Mouse (Mus musculus) layer of hippocampus, adult 9-11 months (tissue): ENCODE measurements around the gene Rasal1.

Source experiments
- DNase-seq: peaks from one replicate; pipeline ENCODE4 v3.0.0; 2022

Rasal1 gene

GRCm38 (mm10) chr5:120622198-120622851, 26.3 kb upstream of the Rasal1 start:
- no peak for DNase-seq

- DNase-seq: no peak
These were observed 24.2 kb upstream of the Rasal1 start for GRCm38 (mm10) chr5:120624427-120624826.

- no peak for DNase-seq
These were observed 22.2 kb upstream of the Rasal1 start for GRCm38 (mm10) chr5:120626399-120626798.

GRCm38 (mm10) chr5:120627515-120628300, 20.9 kb upstream of the Rasal1 start:
- DNase-seq: no peak

GRCm38 (mm10) chr5:120628624-120629023, 20.0 kb upstream of the Rasal1 start:
- DNase-seq: no peak

GRCm38 (mm10) chr5:120631128-120631527, 17.5 kb upstream of the Rasal1 start:
- no peak for DNase-seq

GRCm38 (mm10) chr5:120631892-120632291, 16.7 kb upstream of the Rasal1 start:
- no peak for DNase-seq

GRCm38 (mm10) chr5:120634131-120634530, 14.5 kb upstream of the Rasal1 start, which contains the start of gene Cfap73:
Gene Cfap73, minus strand, starts transcription at chr5:120634235.
- DNase-seq: no peak

- DNase-seq: no peak
These were observed 13.8 kb upstream of the Rasal1 start for GRCm38 (mm10) chr5:120634860-120635259.

- DNase-seq: no peak
These were observed 13.0 kb upstream of the Rasal1 start for GRCm38 (mm10) chr5:120635633-120636032.

- no peak for DNase-seq
These were observed 8.5 kb upstream of the Rasal1 start for GRCm38 (mm10) chr5:120640094-120640493.

GRCm38 (mm10) chr5:120643365-120644085, 5.1 kb upstream of the Rasal1 start:
- peak; percentile 77 for DNase-seq

GRCm38 (mm10) chr5:120644227-120644626, 4.4 kb upstream of the Rasal1 start:
- DNase-seq: no peak

- no peak for DNase-seq
These were observed 2.8 kb upstream of the Rasal1 start for GRCm38 (mm10) chr5:120645851-120646250.

GRCm38 (mm10) chr5:120647361-120647760, 1.3 kb upstream of the Rasal1 start:
- no peak for DNase-seq

GRCm38 (mm10) chr5:120647814-120648491, 659 bp upstream of the Rasal1 start:
- DNase-seq: peak; percentile 61

- no peak for DNase-seq
These were observed 842 bp downstream of the Rasal1 start for GRCm38 (mm10) chr5:120649374-120649933.

- DNase-seq: no peak
These were observed 1.3 kb downstream of the Rasal1 start for GRCm38 (mm10) chr5:120649938-120650337.

GRCm38 (mm10) chr5:120651230-120651629, 2.6 kb downstream of the Rasal1 start:
- no peak for DNase-seq

- peak; percentile 70 for DNase-seq
These were observed 4.5 kb downstream of the Rasal1 start for GRCm38 (mm10) chr5:120652915-120653701.

- DNase-seq: no peak
These were observed 5.3 kb downstream of the Rasal1 start for GRCm38 (mm10) chr5:120653873-120654272.

- DNase-seq: peak; percentile 87
These were observed 7.7 kb downstream of the Rasal1 start for GRCm38 (mm10) chr5:120656281-120656751.
